20 mouse cellular contexts compared by ENCODE assay signal in genomic region chr1:151495635-151496285, GRCm38 (mm10). TPM values are rescaled to one million over a fixed set of nuclear protein-coding genes. Genes with fewer than 3 reads are reported as not detected.
DNase-seq lines count a peak whose midpoint lies in the region; ATAC-seq and TF ChIP-seq lines count a peak whose summit lies in the region.
"Had no signal": no experiment of that assay in that cellular context is flagged by ENCODE, and none has a peak within 500 bp of the region (broad histone marks: within the 10 kb centered on the region; RNA-seq: fewer than 3 reads in every experiment).

No protein-coding gene starts in this region.

- no peak overlapping the region for H3K27ac ChIP-seq in midbrain, embryonic 11.5 days (ENCODE audit: low read depth, low read length)
- H3K27ac ChIP-seq in midbrain, embryonic 13.5 days: no peak overlapping the region
- H3K27ac ChIP-seq in intestine, postnatal 0 days (ENCODE audit: low read depth, low read length): no peak overlapping the region
- H3K27ac ChIP-seq: embryonic facial prominence, embryonic 15.5 days; forebrain, embryonic 15.5 days; hindbrain, embryonic 14.5 days had no signal

- H3K4me1 ChIP-seq in midbrain, embryonic 11.5 days (ENCODE audit: control insufficient read depth, insufficient read depth, low read length): peaks cover 3% of the 10 kb centered on the region; the same call in 1 of the 2 replicates
- peaks cover 32% of the 10 kb centered on the region for H3K4me1 ChIP-seq in midbrain, embryonic 13.5 days (replicated peaks)
- H3K4me1 ChIP-seq in intestine, postnatal 0 days (replicated peaks; ENCODE audit: control insufficient read depth, insufficient read depth, low read length): peaks cover 7% of the 10 kb centered on the region

- H3K9me3 ChIP-seq in midbrain, embryonic 11.5 days (ENCODE audit: control insufficient read depth, low read length): no peaks in the 10 kb centered on the region
- H3K9me3 ChIP-seq in midbrain, embryonic 13.5 days: no peaks in the 10 kb centered on the region
- H3K9me3 ChIP-seq in intestine, postnatal 0 days (ENCODE audit: control insufficient read depth): no peaks in the 10 kb centered on the region
- H3K9me3 ChIP-seq: embryonic facial prominence, embryonic 15.5 days; forebrain, embryonic 15.5 days had no signal

- WGBS in midbrain, embryonic 11.5 days: 89% methylated on average over 2 of the region's 2 CpGs
- 94% methylated on average over 2 of the region's 2 CpGs for WGBS in midbrain, embryonic 13.5 days
- whole genome bisulfite sequencing in intestine, postnatal 0 days: 75% methylated on average over 2 of the region's 2 CpGs

- H3K9ac ChIP-seq in midbrain, embryonic 11.5 days (ENCODE audit: low read length): no peak overlapping the region
- H3K9ac ChIP-seq in midbrain, embryonic 13.5 days (replicated peaks): no peak overlapping the region
- no peak overlapping the region for H3K9ac ChIP-seq in intestine, postnatal 0 days (ENCODE audit: low read depth, low read length)
- H3K9ac ChIP-seq: embryonic facial prominence, embryonic 15.5 days; forebrain, embryonic 15.5 days; hindbrain, embryonic 14.5 days had no signal

- H3K36me3 ChIP-seq in midbrain, embryonic 11.5 days (ENCODE audit: control insufficient read depth, insufficient read depth, low read length): no peaks in the 10 kb centered on the region
- 0 out of 2 replicates have a peak, but pooled peaks cover 4% of the 10 kb centered on the region for H3K36me3 ChIP-seq in midbrain, embryonic 13.5 days
- H3K36me3 ChIP-seq in intestine, postnatal 0 days (ENCODE audit: control insufficient read depth, insufficient read depth): no peaks in the 10 kb centered on the region
- H3K36me3 ChIP-seq: embryonic facial prominence, embryonic 15.5 days; forebrain, embryonic 15.5 days had no signal

- no peak for TF ChIP-seq CTCF in intestine, postnatal 0 days (IDR thresholded peaks at IDR 0.05; ENCODE audit: low read depth)

- no peak overlapping the region for H3K4me2 ChIP-seq in midbrain, embryonic 11.5 days
- no peak overlapping the region for H3K4me2 ChIP-seq in midbrain, embryonic 13.5 days (replicated peaks)
- no peak overlapping the region for H3K4me2 ChIP-seq in intestine, postnatal 0 days (replicated peaks; ENCODE audit: low read depth)
- H3K4me2 ChIP-seq: embryonic facial prominence, embryonic 15.5 days; forebrain, embryonic 15.5 days; heart, embryonic 11.5 days; hindbrain, embryonic 14.5 days had no signal

- H3K4me3 ChIP-seq in midbrain, embryonic 11.5 days (ENCODE audit: low read depth, low read length): no peak overlapping the region
- no peak overlapping the region for H3K4me3 ChIP-seq in midbrain, embryonic 13.5 days (replicated peaks)
- no peak overlapping the region for H3K4me3 ChIP-seq in intestine, postnatal 0 days (ENCODE audit: low read depth, low read length)
- H3K4me3 ChIP-seq: embryonic facial prominence, embryonic 15.5 days; erythroblast, embryonic 14.5 days; forebrain, embryonic 15.5 days had no signal

- H3K27me3 ChIP-seq in midbrain, embryonic 11.5 days (ENCODE audit: control insufficient read depth, insufficient read depth, low read length): no peaks in the 10 kb centered on the region
- H3K27me3 ChIP-seq in midbrain, embryonic 13.5 days: no peaks in the 10 kb centered on the region
- H3K27me3 ChIP-seq in intestine, postnatal 0 days (replicated peaks; ENCODE audit: control insufficient read depth, insufficient read depth, low read length): no peaks in the 10 kb centered on the region
- H3K27me3 ChIP-seq: embryonic facial prominence, embryonic 15.5 days; forebrain, embryonic 15.5 days had no signal

- no peak for ATAC-seq in midbrain, embryonic 11.5 days (ENCODE audit: low FRiP score)
- no peak for ATAC-seq in midbrain, embryonic 13.5 days
- peak; percentile 4; the same call in 1 of the 2 replicates for ATAC-seq in intestine, postnatal 0 days
- ATAC-seq: forebrain, embryonic 15.5 days had no signal

- peak; percentile 4 for DNase-seq in heart, adult 11 months
- DNase-seq in heart, postnatal 4 days: no peak
- peak; percentile 81 for DNase-seq in midbrain, embryonic 11.5 days (ENCODE audit: low spot score, missing footprints)
- no peak for DNase-seq in left cerebral cortex, adult 11 months (ENCODE audit: low spot score)
- no peak for DNase-seq in layer of hippocampus, adult 8-10 months (ENCODE audit: low spot score in 2 of 2)
- DNase-seq: adrenal gland, adult 2 months; adrenal gland, postnatal 25 days; cerebellum, adult 18-20 months; cerebellum, adult 9-11 months; cerebellum, postnatal 36 days; gastrocnemius, postnatal 36 days; heart, adult 18-20 months; kidney, adult 18-20 months had no signal

RNA-seq across cellular contexts. Expression of gene Rnf2, which starts 5.0 kb away (rescaled TPM):
- total RNA-seq in heart, postnatal 4 days (2021): 10 to 100 TPM; 42.4 to 45.1 TPM
- polyA plus RNA-seq in midbrain, embryonic 11.5 days (2014; fragmentation: Nextera tagmentation; extraction: Ambion mirVana): 149 and 161 TPM in 2 replicates
- 122 and 138 TPM in 2 replicates for polyA plus RNA-seq in midbrain, embryonic 13.5 days (2015; fragmentation: Nextera tagmentation; extraction: Ambion mirVana)
- polyA plus RNA-seq in intestine, postnatal 0 days (2015; fragmentation: Nextera tagmentation; extraction: Ambion mirVana): 26.9 and 31.4 TPM in 2 replicates
- total RNA-seq in layer of hippocampus, adult 8-10 months (2022): 10 to 100 TPM; 37.2 to 44.4 (median 40.6) TPM

Comparison
In these comparisons a context has a peak if more than half of its experiments do, and no peak if none do; other contexts are left out.
1. DNase-seq: peak in heart, adult 11 months (single experiment) and midbrain, embryonic 11.5 days (single experiment); none in heart, postnatal 4 days (single experiment), left cerebral cortex, adult 11 months (single experiment) and layer of hippocampus, adult 8-10 months (0 of 2).